Mouse (Mus musculus): ENCODE measurements at regions not wholly inside any gene's neighbourhood (a gene's known extent, or its start where the extent isn't known, plus 50 kb on each side); places are given as distances from the start of the nearest gene placed in this dataset.

DNA sequence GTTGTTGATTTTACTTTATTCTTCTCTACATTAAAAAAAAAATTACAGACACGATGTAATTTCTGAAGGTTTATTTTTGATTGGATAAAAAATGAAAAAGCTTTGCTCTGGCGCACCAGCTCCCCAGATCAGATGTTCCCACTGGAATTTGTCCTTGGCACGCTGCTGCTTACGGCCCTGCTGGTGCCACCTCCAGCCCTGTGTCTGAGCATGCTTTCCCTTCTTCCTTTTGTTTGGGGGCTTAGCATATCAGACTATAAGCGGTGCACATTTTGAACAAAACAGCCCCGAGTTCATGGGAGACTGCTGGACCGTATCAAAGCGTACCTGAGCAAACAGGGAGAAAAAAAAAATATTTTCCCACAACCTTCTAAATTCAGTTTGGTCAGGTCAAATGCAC, 291.2 kb downstream of the Lrig3 start:
- DNase-seq (ENCODE audit: low spot score) (no peak), ATAC-seq (replicated peaks; ENCODE audit: insufficient number of reproducible peaks, low FRiP score, low TSS enrichment, low read depth) (no peak)
- Histone ChIP-seq H3K27ac (replicated peaks; ENCODE audit: low read depth, low read length) (no peak overlapping the region), H3K4me2 (ENCODE audit: low read depth, low read length) (no peak overlapping the region), H3K9me3 (replicated peaks; ENCODE audit: control insufficient read depth, low read length) (no peaks in the 10 kb centered on the region), H3K27me3 (ENCODE audit: control insufficient read depth, insufficient read depth, low read length) (no peaks in the 10 kb centered on the region), H3K9ac (replicated peaks; ENCODE audit: low read length) (no peak overlapping the region), H3K36me3 (replicated peaks; ENCODE audit: control insufficient read depth, insufficient read depth, low read depth, low read length) (no peaks in the 10 kb centered on the region), H3K4me1 (ENCODE audit: control insufficient read depth, insufficient read depth, low read length) (no peaks in the 10 kb centered on the region), H3K4me3 (ENCODE audit: low read depth, low read length) (no peak overlapping the region)
- WGBS, result 84% methylated on average over 8 of the region's 8 CpGs

DNA sequence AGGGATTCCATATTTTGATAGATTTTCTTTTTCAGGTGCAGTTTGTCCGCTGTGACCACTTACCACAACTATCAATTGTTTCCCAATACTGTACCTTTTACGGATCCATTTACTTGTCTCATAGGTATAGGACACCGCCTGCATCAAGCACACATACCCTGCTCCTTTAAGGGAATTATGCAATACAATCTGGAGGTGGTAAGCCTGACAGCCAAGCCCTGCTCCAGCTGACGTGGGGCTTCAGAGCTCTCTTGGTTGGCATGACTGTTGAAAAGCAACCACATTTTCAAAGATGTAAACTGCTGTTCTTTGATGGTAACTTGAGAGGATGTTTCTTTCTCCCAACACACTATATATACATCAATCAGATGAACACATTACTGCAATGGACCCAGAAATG, 288.2 kb downstream of the Lrig3 start:
- Histone ChIP-seq H3K4me1 (ENCODE audit: control insufficient read depth, insufficient read depth, low read length) (no peaks in the 10 kb centered on the region), H3K27me3 (ENCODE audit: control insufficient read depth, insufficient read depth, low read length) (no peaks in the 10 kb centered on the region), H3K9ac (replicated peaks; ENCODE audit: low read length) (no peak overlapping the region), H3K9me3 (replicated peaks; ENCODE audit: control insufficient read depth, low read length) (no peaks in the 10 kb centered on the region), H3K4me2 (ENCODE audit: low read depth, low read length) (no peak overlapping the region), H3K27ac (replicated peaks; ENCODE audit: low read depth, low read length) (no peak overlapping the region), H3K4me3 (ENCODE audit: low read depth, low read length) (no peak overlapping the region), H3K36me3 (replicated peaks; ENCODE audit: control insufficient read depth, insufficient read depth, low read depth, low read length) (no peaks in the 10 kb centered on the region)
- WGBS, result 87% methylated on average over 4 of the region's 4 CpGs
- DNase-seq (ENCODE audit: low spot score), result no peak
- no peak for ATAC-seq (replicated peaks; ENCODE audit: insufficient number of reproducible peaks, low FRiP score, low TSS enrichment, low read depth)

- WGBS, result 88% methylated on average over 12 of the region's 12 CpGs
- H3K9me3 ChIP-seq (replicated peaks; ENCODE audit: control insufficient read depth, low read length), result no peaks in the 10 kb centered on the region
- H3K4me3 ChIP-seq (ENCODE audit: low read depth, low read length), result no peak overlapping the region
- no peak overlapping the region for H3K4me2 ChIP-seq (ENCODE audit: low read depth, low read length)
- DNase-seq (ENCODE audit: low spot score), result no peak
- no peaks in the 10 kb centered on the region for H3K4me1 ChIP-seq (ENCODE audit: control insufficient read depth, insufficient read depth, low read length)
- no peaks in the 10 kb centered on the region for H3K36me3 ChIP-seq (replicated peaks; ENCODE audit: control insufficient read depth, insufficient read depth, low read depth, low read length)
- no peaks in the 10 kb centered on the region for H3K27me3 ChIP-seq (ENCODE audit: control insufficient read depth, insufficient read depth, low read length)
- H3K27ac ChIP-seq (replicated peaks; ENCODE audit: low read depth, low read length), result no peak overlapping the region
- no peak overlapping the region for H3K9ac ChIP-seq (replicated peaks; ENCODE audit: low read length)
- ATAC-seq (replicated peaks; ENCODE audit: insufficient number of reproducible peaks, low FRiP score, low TSS enrichment, low read depth), result no peak
Measured at GRCm38 (mm10) chr10:126249176-126249575, 283.2 kb downstream of the Lrig3 start.

- ATAC-seq (replicated peaks; ENCODE audit: insufficient number of reproducible peaks, low FRiP score, low TSS enrichment, low read depth), result no peak
- H3K4me2 ChIP-seq (ENCODE audit: low read depth, low read length), result no peak overlapping the region
- no peaks in the 10 kb centered on the region for H3K27me3 ChIP-seq (ENCODE audit: control insufficient read depth, insufficient read depth, low read length)
- WGBS, result 88% methylated on average over 7 of the region's 7 CpGs
- no peak overlapping the region for H3K9ac ChIP-seq (replicated peaks; ENCODE audit: low read length)
- no peak for DNase-seq (ENCODE audit: low spot score)
- H3K4me3 ChIP-seq (ENCODE audit: low read depth, low read length), result no peak overlapping the region
- no peaks in the 10 kb centered on the region for H3K36me3 ChIP-seq (replicated peaks; ENCODE audit: control insufficient read depth, insufficient read depth, low read depth, low read length)
- no peak overlapping the region for H3K27ac ChIP-seq (replicated peaks; ENCODE audit: low read depth, low read length)
- no peaks in the 10 kb centered on the region for H3K9me3 ChIP-seq (replicated peaks; ENCODE audit: control insufficient read depth, low read length)
- H3K4me1 ChIP-seq (ENCODE audit: control insufficient read depth, insufficient read depth, low read length), result no peaks in the 10 kb centered on the region
Measured at GRCm38 (mm10) chr10:126243051-126243450, 277.1 kb downstream of the Lrig3 start.

GRCm38 (mm10) chr10:126239536-126239935, 273.6 kb downstream of the Lrig3 start:
- no peak overlapping the region for H3K27ac ChIP-seq (replicated peaks; ENCODE audit: low read depth, low read length)
- H3K27me3 ChIP-seq (ENCODE audit: control insufficient read depth, insufficient read depth, low read length), result no peaks in the 10 kb centered on the region
- no peaks in the 10 kb centered on the region for H3K4me1 ChIP-seq (ENCODE audit: control insufficient read depth, insufficient read depth, low read length)
- H3K9me3 ChIP-seq (replicated peaks; ENCODE audit: control insufficient read depth, low read length), result no peaks in the 10 kb centered on the region
- no peak overlapping the region for H3K4me3 ChIP-seq (ENCODE audit: low read depth, low read length)
- no peaks in the 10 kb centered on the region for H3K36me3 ChIP-seq (replicated peaks; ENCODE audit: control insufficient read depth, insufficient read depth, low read depth, low read length)
- ATAC-seq (replicated peaks; ENCODE audit: insufficient number of reproducible peaks, low FRiP score, low TSS enrichment, low read depth), result no peak; the same call in 1 of the 2 replicates
- no peak overlapping the region for H3K4me2 ChIP-seq (ENCODE audit: low read depth, low read length)
- peak; percentile 23 for DNase-seq (ENCODE audit: low spot score)
- WGBS, result 24% methylated on average over 4 of the region's 4 CpGs
- H3K9ac ChIP-seq (replicated peaks; ENCODE audit: low read length), result no peak overlapping the region

Small RNAs in the stretch of these regions (microRNA-seq; reads per million reads assigned to microRNA genes)
- gene Mir378d (ENCODE audit: borderline number of aligned reads), result 41.9 reads per million, percentile 30 among the genes with 10 or more reads in this experiment

Measured in embryonic facial prominence, embryonic 11.5 days (tissue).